In the genomic region with DNA sequence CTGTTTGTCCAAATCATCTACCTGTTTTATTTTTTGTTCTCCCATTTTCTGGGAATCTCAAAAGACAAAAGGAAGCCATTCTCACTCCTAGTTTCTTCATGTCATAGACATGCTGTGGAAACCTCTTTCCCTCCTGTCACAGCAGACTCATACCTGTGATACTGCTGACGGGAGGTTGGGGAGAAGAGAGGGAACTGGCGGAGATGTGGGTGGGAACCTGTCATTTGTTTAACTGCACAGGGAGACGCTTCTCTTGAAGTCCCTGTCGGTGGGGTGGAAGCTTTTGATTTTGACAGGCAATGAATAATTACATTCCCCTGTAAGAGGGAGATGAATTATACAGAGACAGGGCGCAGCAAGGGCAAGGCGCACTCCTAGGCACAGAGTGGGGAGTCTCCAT, we compare ENCODE assay signal across 17 mouse cellular contexts. TPM values are rescaled to one million over a fixed set of nuclear protein-coding genes. Genes with fewer than 3 reads are reported as not detected.
"Had no signal": no experiment of that assay in that cellular context is flagged by ENCODE, and none has a peak within 500 bp of the region (broad histone marks: within the 10 kb centered on the region; RNA-seq: fewer than 3 reads in every experiment).

No protein-coding gene starts in this region.

- H3K27me3 ChIP-seq: midbrain, embryonic 12.5 days; neural tube, embryonic 13.5 days; neural tube, embryonic 15.5 days; stomach, embryonic 15.5 days had no signal

- H3K4me1 ChIP-seq: midbrain, embryonic 10.5 days; midbrain, embryonic 12.5 days; neural tube, embryonic 13.5 days; neural tube, embryonic 15.5 days; stomach, embryonic 15.5 days had no signal

- H3K9ac ChIP-seq: lung, embryonic 14.5 days; midbrain, embryonic 12.5 days; neural tube, embryonic 13.5 days; neural tube, embryonic 15.5 days; stomach, embryonic 15.5 days had no signal

- H3K9me3 ChIP-seq: midbrain, embryonic 10.5 days; midbrain, embryonic 12.5 days; neural tube, embryonic 13.5 days; neural tube, embryonic 15.5 days; stomach, embryonic 15.5 days had no signal

- H3K4me2 ChIP-seq: lung, embryonic 14.5 days; midbrain, embryonic 12.5 days; neural tube, embryonic 13.5 days; neural tube, embryonic 15.5 days; stomach, embryonic 15.5 days had no signal

- ATAC-seq: midbrain, embryonic 16.5 days had no signal

- DNase-seq: lung, embryonic 14.5 days; lung, postnatal 10 days; lung, postnatal 4 days; midbrain, embryonic 14.5 days; right cerebral cortex, postnatal 14 days; thymus, adult 2 months; thymus, postnatal 25 days; thymus, postnatal 4 days had no signal

- H3K4me3 ChIP-seq: midbrain, embryonic 10.5 days; midbrain, embryonic 12.5 days; myocyte; neural tube, embryonic 13.5 days; neural tube, embryonic 15.5 days; stomach, embryonic 15.5 days had no signal

- H3K27ac ChIP-seq: midbrain, embryonic 10.5 days; midbrain, embryonic 12.5 days; neural tube, embryonic 13.5 days; neural tube, embryonic 15.5 days; stomach, embryonic 15.5 days; stomach, postnatal 0 days had no signal

RNA-seq across cellular contexts. Expression of a gene that starts 12.2 kb away (rescaled TPM):
- total RNA-seq: megakaryocyte-erythroid progenitor cell, adult 5-6 weeks had no signal
